Mouse (Mus musculus) adrenal gland, postnatal 14 days (tissue): ENCODE data around the gene Stag2. TPM values are rescaled to one million over a fixed set of nuclear protein-coding genes. Genes with fewer than 3 reads are reported as not detected.

Experiments used
- DNase-seq: peaks from one replicate; pipeline ENCODE4 v3.0.0; 2021; ENCODE audit warnings: mixed read lengths
- long read RNA-seq, 2 experiments: library from polyadenylated mRNA; stranded (forward); transcript quantifications; one replicate each; pipeline ENCODE4 v2.0.0; 2021
- total RNA-seq: library from RNA; stranded (reverse); gene quantifications from 2 replicates; pipeline ENCODE4 v1.2.3, GENCODE M21; 2021

Gene Stag2
- total RNA-seq, result 79.0 and 86.5 TPM in 2 replicates
- long read RNA-seq, experiment 1, full-length matches to known transcripts, result 7 of 22 reads
- long read RNA-seq, experiment 1, partial matches to known transcripts, result 2 of 22 reads
- long read RNA-seq, experiment 1, other reads (novel, unspliced or antisense), result 13 of 22 reads
- long read RNA-seq, experiment 2, full-length matches to known transcripts, result 4 of 20 reads
- long read RNA-seq, experiment 2, partial matches to known transcripts, result 3 of 20 reads
- long read RNA-seq, experiment 2, other reads (novel, unspliced or antisense), result 13 of 20 reads

DNA sequence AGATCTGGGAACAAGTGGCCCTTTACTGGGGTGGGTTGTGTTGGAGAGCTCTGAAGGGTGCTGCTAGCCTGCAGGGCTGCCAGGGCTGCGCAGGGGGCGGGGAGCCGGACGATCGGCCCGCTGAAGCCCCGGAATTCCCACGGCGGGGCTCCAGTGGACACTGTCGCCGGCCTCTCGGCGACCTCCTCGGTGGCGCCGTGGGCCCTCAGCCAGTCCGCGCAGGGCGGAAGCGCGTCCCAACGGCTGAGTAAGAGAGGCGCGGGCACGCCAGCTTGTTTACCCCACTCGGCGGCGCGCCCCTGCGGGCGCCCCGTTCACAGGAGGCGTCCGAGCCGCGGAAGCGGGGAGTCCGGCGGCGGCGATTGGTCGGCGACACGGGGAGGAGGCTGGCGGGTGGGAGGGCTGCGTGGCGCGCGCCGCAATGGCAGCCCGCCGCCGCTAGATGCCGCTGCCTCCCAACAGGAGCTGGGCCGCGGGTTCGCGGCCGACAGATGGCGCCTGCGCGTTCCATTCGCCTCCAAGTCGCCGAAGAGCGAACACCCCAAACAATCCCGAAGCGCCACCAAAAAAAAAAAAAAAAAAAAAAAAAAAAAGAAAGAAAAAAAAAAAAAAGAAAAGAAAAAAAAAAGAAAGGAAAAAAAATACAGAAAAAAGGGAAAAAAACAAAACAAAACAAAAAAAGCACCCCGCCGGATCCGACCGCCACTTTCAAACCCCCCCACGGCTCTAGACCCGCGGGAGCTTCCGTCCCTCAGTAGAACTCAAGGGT lies at the start of gene Stag2:
TSS of gene Stag2 (plus strand) at position 530 of the 769 bp plus-strand sequence.
- DNase-seq, result peak; percentile 95

GRCm38 (mm10) chrX:42107137-42107536 lies 42.0 kb upstream of the Stag2 start:
- peak; percentile 16 for DNase-seq

GRCm38 (mm10) chrX:42110585-42110984 lies 38.5 kb upstream of the Stag2 start:
- no peak for DNase-seq

GRCm38 (mm10) chrX:42119442-42120048 lies 29.6 kb upstream of the Stag2 start:
- DNase-seq, result no peak

GRCm38 (mm10) chrX:42124963-42125697 lies 24.0 kb upstream of the Stag2 start:
- no peak for DNase-seq

- no peak for DNase-seq
Measured at GRCm38 (mm10) chrX:42139882-42140281, 9.2 kb upstream of the Stag2 start.

GRCm38 (mm10) chrX:42142620-42143019 lies 6.5 kb upstream of the Stag2 start:
- no peak for DNase-seq

DNA sequence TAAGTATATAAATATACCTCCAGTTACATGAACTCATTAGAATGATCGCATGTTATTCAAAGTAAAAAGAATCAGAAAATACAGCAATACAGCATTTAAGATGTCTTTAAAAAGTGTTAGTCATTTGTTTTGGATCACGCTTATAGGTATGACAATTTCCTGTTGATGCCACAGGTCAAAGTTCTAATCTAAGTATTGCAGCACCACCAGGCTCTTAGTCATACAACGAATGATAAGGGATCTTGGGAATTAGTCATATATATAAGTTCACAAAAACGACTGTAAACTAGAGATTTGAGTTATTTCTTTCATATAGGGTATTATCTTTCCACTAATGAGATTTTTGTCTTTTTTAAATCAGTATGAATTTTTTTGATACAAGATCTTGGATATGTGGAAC lies 5.1 kb upstream of the Stag2 start:
- DNase-seq, result no peak

DNA sequence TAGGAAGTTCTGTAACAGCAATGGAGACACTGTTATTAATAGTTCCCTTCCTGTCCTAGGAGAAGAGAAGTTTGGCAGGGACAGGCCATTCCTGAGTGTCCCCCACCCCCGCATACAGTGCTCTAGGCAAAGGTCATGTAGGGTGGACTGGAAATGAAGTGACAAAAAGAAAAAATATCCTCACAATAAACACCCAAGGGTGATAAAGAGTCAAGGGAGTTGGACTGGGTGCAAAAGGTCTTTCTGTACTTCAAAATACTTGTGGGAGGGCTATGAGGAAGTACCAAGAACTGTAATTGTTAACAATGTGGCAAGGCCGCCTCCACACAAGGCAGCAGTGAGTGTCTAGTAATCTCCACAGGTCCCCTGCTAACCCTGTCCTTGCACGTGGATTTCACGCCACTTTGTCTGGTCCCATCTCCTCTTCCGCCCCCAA lies 1.1 kb upstream of the Stag2 start:
- peak; percentile 34 for DNase-seq

- peak; percentile 75 for DNase-seq
Measured at GRCm38 (mm10) chrX:42149557-42150345, 634 bp downstream of the Stag2 start.

DNA sequence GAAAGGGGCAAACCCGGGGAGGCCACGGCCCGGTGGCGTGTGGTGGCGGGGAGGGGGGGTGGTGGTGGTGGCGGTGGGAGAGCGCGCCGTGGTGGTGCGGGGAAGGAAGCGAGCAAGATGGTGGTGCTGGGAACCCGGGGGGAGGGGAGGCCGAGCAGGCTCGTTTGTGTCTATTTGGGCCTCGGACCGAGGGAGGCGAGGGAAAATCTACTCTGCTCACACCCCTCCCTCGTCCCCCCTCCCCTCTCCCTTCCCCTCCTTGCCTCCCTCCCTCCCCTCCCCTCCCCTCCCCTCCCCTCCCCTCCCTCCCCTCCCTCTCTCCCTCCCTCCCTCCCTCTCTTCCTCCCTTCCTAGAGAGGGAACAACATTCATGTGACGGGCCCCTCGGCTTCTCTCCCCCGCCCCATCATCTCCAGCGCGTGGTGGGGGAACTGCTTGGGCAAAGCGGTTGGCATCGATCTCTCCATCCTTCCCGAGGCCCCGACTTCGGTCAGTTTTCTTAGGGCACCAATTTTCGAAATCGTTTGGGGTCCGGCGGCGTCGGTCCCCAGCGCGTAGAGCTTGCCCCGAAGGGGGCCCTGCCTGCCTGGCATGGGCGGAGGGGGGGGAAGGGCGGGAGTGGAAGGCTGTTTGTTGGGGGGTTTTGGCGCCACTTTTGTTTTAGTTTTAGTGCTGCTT lies 1.4 kb downstream of the Stag2 start:
- peak; percentile 86 for DNase-seq

DNA sequence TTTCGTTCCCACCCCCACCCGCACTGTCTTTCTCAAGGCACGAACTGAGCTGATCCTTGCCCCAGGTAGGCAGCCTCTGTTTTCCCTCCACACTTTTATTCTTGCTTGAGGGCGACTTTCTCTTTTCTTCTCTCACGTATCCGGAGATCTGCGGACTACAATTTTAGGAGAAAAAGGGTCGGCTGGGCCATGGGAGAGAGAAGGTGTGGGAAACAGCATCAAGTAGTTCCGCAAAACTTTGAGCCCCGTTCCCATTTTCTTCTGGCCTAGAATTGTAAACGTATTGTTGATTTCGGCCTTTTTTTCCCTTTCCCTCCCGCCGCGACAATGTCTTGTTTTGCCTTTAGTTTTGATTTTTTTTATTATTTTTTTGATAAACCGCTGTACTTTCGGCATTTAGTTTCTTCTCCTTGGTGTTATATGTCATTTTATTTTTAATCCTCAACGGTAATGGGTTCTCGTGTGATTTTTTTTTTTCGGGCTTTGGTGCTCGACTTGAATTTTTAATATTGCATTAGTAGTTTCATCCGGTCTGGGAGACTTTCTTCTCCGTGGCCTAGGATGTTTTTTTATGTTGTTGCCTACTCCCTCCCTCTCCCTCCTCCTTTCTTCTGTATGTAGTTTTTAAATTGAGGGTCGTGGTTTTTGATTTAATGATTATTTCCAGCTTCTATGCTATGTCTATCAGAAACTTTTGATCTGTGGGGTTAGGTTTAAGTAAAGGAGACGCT lies 2.1 kb downstream of the Stag2 start:
- DNase-seq, result no peak

DNA sequence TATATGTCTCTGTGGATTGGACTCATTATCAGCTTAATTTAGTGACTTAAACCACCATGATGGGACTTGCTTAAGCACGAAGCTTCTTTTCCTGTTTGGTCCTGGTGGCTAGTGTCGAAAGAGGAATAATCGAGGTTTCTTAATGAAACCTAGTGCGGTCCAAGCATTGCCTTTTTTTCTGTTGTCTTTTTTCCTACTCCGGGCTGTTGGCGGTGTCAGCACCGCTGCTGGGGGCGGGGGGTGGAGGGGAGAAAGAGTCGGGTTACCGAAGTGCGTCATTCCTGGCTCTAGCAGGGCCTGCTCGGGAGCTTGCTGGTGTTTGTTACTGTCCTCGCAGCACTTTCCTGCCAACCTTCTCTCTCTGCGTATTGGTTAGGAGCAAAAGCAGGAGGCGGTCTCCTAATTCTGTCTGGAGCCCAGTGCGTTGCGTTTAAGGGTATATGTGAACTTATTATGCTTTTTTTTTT lies 2.8 kb downstream of the Stag2 start:
- peak; percentile 92 for DNase-seq

GRCm38 (mm10) chrX:42153056-42153455 lies 3.9 kb downstream of the Stag2 start:
- no peak for DNase-seq

DNA sequence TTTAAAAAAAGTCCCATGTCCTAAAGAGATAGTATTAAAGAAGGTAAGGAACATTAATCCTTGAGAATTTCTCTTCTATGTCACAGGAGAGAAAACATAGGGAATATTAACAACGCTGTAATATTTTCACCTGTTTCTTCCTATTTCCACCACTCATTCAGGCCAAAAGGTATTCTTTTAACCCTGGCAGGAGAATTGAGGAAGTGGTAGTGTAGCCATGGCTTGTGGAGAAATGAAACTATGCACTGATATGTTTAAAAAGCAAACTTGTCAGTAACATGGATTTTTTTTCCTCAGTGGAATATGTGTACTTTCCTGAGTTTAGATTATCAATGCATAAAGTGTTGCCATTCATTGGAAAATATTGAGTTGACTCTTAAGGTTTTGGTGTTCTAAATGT lies 16.3 kb downstream of the Stag2 start:
- no peak for DNase-seq

GRCm38 (mm10) chrX:42170811-42171210 lies 21.7 kb downstream of the Stag2 start:
- DNase-seq, result no peak

DNA sequence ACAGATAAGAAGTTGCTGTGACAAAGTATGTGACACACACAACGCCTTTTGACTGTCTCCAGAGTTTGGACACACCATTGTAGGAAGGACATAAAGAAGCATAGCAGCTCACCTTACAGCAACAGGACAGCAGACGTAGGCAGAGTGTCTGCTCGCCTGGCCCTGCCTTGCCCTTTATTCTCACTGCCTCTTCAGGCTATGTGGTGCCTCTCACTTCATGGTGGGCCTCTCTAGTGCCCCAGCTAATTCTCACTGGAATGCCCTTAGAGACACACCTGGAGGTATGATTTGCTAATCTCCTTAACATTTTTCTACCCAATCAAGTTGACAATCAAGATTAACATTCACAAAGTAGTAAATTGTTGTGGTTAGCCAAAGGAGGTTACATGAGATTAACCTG lies 38.5 kb downstream of the Stag2 start:
- DNase-seq, result no peak

DNA sequence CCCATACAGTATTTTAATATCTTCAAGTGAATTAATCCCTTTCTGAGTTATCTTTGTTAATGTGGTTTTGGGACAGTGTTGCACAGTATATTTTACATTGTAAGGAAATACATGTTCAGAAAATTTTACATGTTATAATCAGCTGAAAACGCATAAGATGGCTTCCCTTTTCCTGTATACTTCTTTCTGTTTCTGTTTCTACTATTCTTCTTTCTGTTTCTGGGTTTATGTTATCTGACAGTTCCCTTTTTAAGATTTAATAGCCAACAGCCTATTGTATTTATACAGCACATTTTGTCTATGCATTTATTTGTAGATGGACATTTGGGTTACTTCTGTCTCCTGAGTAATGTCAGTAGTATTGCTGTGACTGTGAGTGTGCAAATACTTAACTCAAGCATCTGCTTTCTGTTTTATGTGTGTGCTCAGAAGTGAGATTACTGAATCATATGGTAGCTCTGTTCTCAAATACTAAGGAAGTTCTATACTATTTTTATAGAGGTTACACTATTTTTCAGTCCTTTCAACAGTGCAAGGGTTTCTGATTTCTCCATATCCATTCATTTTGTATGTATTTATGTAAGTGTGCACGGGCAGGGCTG lies 39.8 kb downstream of the Stag2 start:
- no peak for DNase-seq

GRCm38 (mm10) chrX:42194608-42195007 lies 45.5 kb downstream of the Stag2 start:
- no peak for DNase-seq

DNA sequence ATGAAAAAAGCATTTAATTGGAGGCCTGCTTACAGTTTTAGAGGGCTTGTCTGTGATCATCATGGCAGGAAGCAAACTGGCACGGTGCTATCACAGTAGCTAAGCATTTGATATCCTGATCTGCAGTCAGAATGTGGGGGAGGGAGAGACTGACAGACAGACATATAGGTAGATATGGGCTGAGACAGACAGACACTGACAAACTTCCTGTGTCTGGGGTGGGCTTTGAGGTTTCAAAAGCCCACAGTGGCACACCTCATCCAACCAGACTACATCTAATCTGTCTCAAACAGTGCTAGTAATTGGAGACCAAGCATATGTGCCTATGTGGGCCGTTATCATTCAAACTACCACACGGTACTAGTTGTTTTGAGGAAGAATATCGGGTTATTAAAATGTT lies 53.4 kb downstream of the Stag2 start:
- DNase-seq, result no peak
